8 mouse cellular contexts compared by ENCODE assay signal in genomic region chr16:94724747-94725211, GRCm38 (mm10).
A peak's percentile ranks its signal among the peaks of the same experiment; 100 is the strongest.
DNase-seq lines count a peak whose midpoint lies in the region; ATAC-seq lines count a peak whose summit lies in the region.

No protein-coding gene starts in this region.

- H3K27ac ChIP-seq in heart, embryonic 14.5 days (replicated peaks in 1 of 2; ENCODE audit: control insufficient read depth in 1 of 2, insufficient read depth in 1 of 2, low read depth in 2 of 2, low read length in 2 of 2): peak overlapping the region; percentile 93 to 99

- H3K27me3 ChIP-seq in heart, embryonic 14.5 days (ENCODE audit: control insufficient read depth, insufficient read depth, low read length): no peaks in the 10 kb centered on the region

- H3K4me2 ChIP-seq in heart, embryonic 14.5 days (ENCODE audit: low read length): peak overlapping the region; percentile 91

- peaks cover 20 to 21% of the 10 kb centered on the region in 2 experiments for H3K4me1 ChIP-seq in heart, embryonic 14.5 days (ENCODE audit: control insufficient read depth in 2 of 2, insufficient read depth in 2 of 2, low read length in 2 of 2)

- peak; percentile 13 for DNase-seq in ovary, postnatal 14 days (ENCODE audit: low spot score)
- DNase-seq in ovary, adult 18-20 months (ENCODE audit: low spot score): no peak
- peak; percentile 63 for DNase-seq in cerebellum, adult 9-11 months
- peak; percentile 42 to 53 for DNase-seq in layer of hippocampus, postnatal 10 days (ENCODE audit: low spot score in 2 of 2)
- peak; percentile 17 to 37 for DNase-seq in lung, postnatal 4 days
- peak; percentile 51 to 70 for DNase-seq in right cerebral cortex, adult 2 months (ENCODE audit: low spot score in 2 of 2)
- no peak for DNase-seq in urinary bladder, postnatal 4 days (ENCODE audit: low spot score in 2 of 2)

- no peak for ATAC-seq in heart, embryonic 14.5 days (ENCODE audit: insufficient number of reproducible peaks, insufficient read depth, low FRiP score, low read depth)

- WGBS in heart, embryonic 14.5 days: 10% methylated on average over 18 of the region's 18 CpGs

- peak overlapping the region; percentile 78 for H3K9ac ChIP-seq in heart, embryonic 14.5 days (ENCODE audit: low read length)

- H3K9me3 ChIP-seq in heart, embryonic 14.5 days (ENCODE audit: control insufficient read depth, low read length): no peaks in the 10 kb centered on the region

- H3K4me3 ChIP-seq in heart, embryonic 14.5 days (ENCODE audit: control insufficient read depth in 1 of 2, insufficient read depth in 1 of 2, low read depth in 1 of 2, low read length in 2 of 2): peak overlapping the region; percentile 45 to 53

- H3K36me3 ChIP-seq in heart, embryonic 14.5 days (ENCODE audit: control insufficient read depth, insufficient read depth, low read length): no peaks in the 10 kb centered on the region

Comparison
In these comparisons a context has a peak if more than half of its experiments do, and no peak if none do; other contexts are left out.
1. DNase-seq: peak in ovary, postnatal 14 days (single experiment), cerebellum, adult 9-11 months (single experiment), layer of hippocampus, postnatal 10 days (2 of 2), lung, postnatal 4 days (2 of 2) and right cerebral cortex, adult 2 months (2 of 2); none in ovary, adult 18-20 months (single experiment) and urinary bladder, postnatal 4 days (0 of 2).